Mouse (Mus musculus): ENCODE results near the gene Itga6.

Itga6 gene

DNA sequence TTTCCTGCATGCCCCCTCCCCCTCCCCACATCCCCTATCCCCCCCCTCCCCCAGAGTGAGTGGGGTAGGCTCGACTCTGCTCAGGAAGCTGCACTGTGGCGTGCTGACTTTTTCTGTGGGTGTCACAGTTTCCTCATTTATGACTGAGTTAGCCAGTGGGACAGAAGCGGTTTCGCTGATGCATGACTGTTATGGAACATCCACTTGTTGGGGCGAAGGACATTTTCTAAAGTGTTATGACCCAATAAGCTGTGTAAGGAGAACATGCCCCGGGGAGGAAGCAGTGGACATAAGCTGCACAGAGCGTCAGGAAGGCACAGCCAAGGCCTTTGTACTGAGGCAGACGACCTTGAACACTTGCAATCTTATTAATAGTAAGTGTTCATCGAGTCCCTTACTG is 97.9 kb downstream of the Itga6 start:
- DNase-seq (ENCODE audit: low spot score in 2 of 2), result peak in 1 of 2 experiments; percentile 23

DNA sequence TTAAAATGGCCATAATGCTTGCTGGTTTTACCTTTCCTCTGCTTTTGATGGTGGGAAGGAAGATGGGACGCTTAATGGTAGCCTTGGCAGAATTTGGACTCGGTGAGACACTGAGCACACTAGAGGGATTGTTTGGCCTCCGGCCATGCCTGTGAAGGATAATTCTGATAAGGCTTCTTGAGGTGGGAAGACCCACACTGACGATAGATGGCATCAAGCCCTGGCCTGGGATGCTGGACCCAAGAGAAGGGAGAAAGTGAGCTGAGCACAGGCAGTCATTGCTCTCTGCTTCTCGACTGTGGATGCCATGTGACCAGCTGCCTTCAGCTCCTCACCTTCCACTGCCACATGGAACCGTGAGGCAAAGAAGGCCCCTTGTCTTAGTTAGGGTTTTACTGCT is 99.5 kb downstream of the Itga6 start:
- DNase-seq (ENCODE audit: low spot score in 2 of 2), result no peak

- peak in 1 of 2 experiments; percentile 37 for DNase-seq (ENCODE audit: low spot score in 2 of 2)
Observed at GRCm38 (mm10) chr2:71852161-71852560, 106.7 kb downstream of the Itga6 start.

DNA sequence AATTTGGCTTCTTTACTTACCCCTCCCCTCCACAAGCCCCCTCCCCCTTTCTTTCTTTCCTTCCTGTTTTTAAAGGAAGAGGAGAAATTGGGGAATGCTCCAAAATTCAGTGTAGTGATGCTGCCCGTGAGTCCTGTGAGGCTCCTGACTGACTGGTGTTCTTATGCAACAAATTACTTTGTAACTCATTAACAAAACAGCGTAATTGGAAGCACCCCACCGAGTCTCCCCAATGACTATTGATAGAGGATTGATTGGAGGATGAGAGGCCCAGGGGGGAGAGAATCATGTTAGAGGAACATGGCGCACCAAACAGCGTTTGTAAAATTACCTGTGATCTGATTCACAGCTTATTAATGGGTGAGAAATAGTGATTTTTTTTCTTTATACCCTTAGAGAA is 109.7 kb downstream of the Itga6 start:
- DNase-seq (ENCODE audit: low spot score in 2 of 2), result no peak

DNA sequence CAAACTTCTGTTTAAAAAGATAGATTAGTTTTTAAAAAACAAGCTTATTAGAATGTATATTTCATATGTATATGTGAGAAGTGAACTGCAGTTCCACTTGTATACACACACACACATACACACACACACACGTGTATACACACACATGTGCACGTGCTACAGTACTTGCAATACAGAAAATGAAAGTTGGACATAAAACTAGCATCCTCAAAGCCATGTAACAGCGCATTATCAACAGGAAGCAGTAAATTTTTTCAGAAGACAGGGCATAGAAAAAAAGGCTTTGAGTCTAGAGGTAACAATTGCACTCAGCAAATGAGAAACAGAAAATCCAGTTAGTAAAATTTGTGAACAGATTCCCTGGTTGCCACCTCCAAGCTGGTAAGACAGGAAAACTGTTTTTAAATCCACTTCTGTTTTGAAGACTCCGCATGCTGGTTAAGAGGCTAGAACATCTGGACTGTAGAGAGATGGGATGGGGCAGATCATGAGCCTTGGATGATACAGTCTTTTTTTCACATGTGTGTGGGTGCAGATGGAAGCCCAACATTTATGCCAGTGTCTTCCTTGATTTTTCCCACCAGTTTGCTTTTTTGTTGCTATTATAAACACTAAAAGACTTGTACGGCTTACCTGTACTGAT is 118.2 kb downstream of the Itga6 start:
- no peak for DNase-seq (ENCODE audit: low spot score in 2 of 2)

DNA sequence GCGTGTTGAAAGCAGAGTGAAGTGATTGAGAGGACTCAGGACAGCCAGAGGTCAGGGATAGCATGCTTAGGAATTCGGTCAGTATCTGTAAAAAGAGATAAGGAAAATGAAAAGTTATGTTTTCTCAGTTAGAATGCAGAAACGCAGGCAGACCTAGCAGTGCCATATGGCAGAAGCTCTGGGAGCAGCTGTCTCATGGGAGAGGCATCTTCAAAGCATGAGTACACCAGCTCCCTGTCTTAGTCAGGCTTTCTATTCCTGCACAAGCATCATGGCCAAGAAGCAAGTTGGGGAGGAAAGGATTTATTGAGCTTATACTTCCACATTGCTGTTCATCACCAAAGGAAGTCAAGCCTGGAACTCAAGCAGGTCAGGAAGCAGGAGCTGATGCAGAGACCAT is 119.6 kb downstream of the Itga6 start:
- DNase-seq (ENCODE audit: low spot score in 2 of 2), result no peak

GRCm38 (mm10) chr2:71865935-71866334 is 120.5 kb downstream of the Itga6 start:
- DNase-seq (ENCODE audit: low spot score in 2 of 2), result no peak

DNA sequence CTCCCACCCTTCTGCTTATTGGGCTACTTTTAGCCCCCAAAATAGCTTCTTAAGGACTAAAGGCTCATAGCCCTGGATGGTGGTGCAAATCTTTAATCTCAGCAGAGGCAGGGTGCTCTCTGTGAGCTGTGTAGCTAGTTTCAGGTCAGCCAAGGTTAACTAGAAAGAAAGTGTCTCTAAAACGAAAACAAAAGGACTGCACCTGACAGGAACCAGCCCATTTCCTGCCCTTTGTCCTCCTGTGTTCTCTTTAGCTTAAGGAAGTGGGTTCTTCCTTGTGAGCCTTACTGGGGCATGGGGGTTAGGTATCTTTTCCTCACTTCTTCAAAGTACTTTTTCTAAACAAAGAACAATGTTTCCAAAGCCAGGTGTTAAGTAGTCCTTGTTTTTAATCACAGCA is 121.1 kb downstream of the Itga6 start:
- peak in 1 of 2 experiments; percentile 16 for DNase-seq (ENCODE audit: low spot score in 2 of 2)

GRCm38 (mm10) chr2:71867019-71867418 is 121.6 kb downstream of the Itga6 start:
- DNase-seq (ENCODE audit: low spot score in 2 of 2), result no peak

DNA sequence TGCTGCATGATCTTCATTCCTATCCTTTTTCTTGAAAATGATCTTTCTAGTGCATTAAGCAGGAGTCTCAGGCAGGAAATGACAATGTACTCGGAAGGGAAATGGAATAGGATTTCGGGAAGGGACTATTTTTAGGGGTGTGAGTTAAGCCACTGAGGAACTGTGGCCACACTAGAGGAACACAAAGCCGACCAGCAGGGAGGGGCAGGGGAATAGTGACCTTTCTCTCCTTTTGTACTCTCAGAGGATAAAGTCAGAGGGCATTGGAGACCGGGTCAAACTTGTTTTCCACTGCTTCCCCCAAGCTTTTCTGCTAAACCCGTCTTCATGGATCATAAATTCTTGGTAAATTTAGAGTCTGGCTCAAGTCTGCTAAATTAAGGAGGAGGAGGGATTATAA is 122.1 kb downstream of the Itga6 start:
- DNase-seq (ENCODE audit: low spot score in 2 of 2), result peak; percentile 62 to 67

- DNase-seq (ENCODE audit: low spot score in 2 of 2), result no peak
Observed at GRCm38 (mm10) chr2:71868256-71868655, 122.8 kb downstream of the Itga6 start.

DNA sequence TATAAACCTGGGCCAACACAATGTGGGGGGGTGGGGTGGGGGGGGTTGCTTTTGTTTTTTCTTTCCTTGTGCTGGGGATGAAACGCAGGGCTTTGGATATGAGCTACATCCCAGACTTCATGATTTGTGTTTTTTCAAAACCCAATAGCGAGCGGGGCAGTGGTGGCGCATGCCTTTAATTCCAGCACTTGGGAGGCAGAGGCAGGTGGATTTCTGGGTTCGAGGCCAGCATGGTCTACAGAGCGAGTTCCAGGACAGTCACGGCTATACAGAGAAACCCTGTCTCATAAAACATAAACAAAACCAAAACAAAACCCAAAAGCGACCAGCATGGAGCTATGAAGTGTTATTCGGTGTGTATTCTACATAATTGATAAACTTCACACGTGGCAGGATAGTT is 126.7 kb downstream of the Itga6 start:
- no peak for DNase-seq (ENCODE audit: low spot score in 2 of 2)

DNA sequence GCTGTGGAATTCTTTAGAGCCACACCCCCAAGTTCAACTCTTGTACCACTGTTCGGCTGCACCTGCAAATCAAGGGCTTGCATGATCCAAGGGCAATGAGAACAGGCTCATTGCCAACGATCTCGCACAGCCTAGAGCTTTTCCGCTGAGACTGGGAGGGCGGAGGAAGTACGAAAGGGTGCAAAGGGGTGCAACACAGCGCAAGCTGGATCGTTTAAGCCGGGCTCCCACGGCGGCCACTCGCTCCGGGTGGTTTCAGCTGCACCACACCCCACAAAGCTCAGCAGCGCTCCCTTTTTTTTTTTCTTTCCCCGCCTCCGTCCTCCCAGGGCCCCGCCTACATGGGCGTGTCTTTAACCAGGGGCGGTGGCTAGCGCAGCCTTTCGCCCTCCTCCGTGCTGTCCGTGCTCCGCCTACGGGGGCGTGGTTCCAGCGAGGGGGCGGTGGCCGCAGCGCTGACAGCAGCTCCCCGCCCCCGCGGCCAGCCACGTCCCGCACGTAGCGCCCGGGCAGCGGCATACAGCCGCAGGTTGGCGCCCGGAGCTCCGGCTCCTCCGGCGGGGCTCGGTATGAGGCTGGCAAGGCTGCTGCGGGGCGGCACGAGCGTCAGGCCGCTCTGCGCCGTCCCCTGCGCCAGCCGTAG is 127.5 kb downstream of the Itga6 start, which contains the start of gene Pdk1:
Gene Pdk1, plus strand, starts transcription at position 424 of the 643 bp plus-strand sequence.
- DNase-seq (ENCODE audit: low spot score in 2 of 2), result peak; percentile 95 to 98

DNA sequence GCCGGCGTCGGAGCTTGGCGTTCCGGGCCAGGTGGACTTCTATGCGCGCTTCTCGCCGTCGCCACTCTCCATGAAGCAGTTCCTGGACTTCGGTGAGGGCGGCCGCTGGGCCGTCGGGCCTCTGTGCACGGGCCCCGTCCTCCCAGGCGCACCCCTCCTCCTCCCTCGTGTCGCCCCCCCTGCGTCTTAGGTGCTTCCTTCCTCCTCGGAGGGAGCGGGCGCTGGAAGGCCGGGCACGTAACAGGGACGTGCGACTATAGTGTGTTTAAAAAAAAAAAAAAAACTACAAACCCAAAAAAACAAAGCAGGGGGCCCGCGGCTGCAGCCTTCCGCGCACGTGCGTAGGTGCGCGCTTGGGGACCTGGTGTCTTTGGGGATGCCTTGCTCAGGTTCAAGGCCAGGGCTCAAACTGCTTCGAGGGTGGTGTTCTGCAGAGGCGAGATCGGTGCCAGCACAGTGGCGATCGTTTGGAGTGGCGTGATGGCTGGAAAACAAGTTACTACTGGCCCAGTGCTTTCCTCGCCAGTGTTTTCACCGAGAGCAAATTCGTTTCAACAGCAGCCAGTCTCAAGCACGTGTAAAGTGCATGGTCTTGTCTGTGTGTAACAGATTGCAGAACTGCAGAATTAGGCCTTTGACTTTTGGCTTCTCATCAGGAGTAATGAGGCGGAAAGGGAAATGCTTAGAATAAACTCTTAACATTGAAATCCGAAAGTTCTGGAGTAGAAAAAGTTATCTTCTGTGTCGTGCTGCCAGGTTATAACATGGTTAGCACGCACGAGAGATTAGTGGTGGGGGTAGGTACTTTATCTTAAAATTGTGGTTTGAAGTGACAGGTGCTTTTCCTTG is 128.3 kb downstream of the Itga6 start:
- DNase-seq (ENCODE audit: low spot score in 2 of 2), result peak; percentile 30 to 34

GRCm38 (mm10) chr2:71874422-71874821 is 129.0 kb downstream of the Itga6 start:
- no peak for DNase-seq (ENCODE audit: low spot score in 2 of 2)

GRCm38 (mm10) chr2:71874836-71875235 is 129.4 kb downstream of the Itga6 start:
- no peak for DNase-seq (ENCODE audit: low spot score in 2 of 2)

GRCm38 (mm10) chr2:71877865-71878264 is 132.4 kb downstream of the Itga6 start:
- DNase-seq (ENCODE audit: low spot score in 2 of 2), result no peak

DNA sequence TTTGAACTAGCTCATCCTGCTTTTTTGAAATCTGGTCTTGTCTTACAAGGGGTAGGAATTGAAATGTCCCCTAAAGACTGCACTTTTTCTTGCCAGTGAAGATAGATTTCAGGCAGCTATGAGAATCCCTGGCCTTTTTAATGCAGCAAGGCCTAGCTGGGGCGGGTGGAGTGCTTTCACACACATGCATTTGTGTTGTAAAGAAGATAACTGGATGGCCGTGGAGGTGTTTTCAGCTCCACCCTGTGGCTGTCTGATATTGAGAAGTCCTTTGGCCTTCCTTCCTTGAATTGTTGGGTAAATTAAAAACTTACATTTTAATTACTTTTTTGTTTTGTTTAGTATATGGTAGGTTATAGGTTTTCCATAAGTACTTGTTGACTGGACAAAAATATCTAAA is 133.0 kb downstream of the Itga6 start:
- DNase-seq (ENCODE audit: low spot score in 2 of 2), result no peak

GRCm38 (mm10) chr2:71878943-71879342 is 133.5 kb downstream of the Itga6 start:
- no peak for DNase-seq (ENCODE audit: low spot score in 2 of 2)

DNA sequence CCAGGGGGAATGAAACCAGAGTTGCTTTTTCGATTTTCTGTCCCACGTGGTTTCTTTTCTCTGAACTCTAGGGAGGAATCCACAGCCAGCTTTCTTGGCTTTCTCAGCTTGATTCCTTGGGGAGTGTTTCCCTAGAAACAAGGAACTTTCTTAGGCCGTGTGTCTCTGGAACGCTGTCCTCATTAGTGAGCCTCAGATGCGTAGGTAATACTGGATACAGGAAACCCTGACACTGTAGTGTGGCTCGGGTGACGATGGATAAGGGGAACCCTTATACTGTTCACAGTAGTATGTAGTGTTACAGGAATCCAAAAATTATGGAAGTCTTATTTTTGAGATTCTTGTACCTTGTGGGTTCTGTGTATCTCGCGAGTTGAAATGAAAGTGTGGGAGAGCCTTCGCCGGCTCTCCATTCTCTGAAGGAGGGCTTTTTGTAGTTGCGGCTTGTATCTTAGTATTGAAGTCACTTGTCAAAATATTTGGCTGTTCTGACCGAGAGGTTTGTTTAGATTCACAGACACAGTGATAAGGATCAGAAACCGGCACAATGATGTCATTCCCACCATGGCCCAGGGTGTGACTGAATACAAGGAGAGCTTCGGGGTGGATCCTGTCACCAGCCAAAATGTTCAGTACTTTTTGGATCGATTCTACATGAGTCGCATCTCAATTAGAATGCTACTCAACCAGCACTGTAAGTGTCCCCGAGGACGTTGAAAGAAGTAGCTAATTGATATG is 137.7 kb downstream of the Itga6 start:
- DNase-seq (ENCODE audit: low spot score in 2 of 2), result no peak

DNA sequence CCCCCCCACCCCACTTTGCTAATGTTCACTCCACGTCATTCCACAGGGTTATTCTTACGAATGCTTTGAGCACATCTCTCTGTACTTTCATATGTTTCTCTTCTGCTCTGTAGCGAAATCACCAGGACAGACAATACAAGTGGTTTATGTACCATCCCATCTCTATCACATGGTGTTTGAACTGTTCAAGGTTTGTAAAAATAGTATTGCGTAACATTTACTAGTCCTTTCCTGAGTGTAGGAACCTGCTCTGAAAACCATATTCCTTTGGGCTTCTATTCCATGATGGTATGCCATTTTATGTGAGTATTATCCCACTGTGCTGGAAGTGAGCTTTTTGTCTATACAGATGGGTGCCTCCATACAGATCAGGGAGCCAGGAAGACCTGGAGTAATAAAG is 141.9 kb downstream of the Itga6 start:
- DNase-seq (ENCODE audit: low spot score in 2 of 2), result no peak

DNA sequence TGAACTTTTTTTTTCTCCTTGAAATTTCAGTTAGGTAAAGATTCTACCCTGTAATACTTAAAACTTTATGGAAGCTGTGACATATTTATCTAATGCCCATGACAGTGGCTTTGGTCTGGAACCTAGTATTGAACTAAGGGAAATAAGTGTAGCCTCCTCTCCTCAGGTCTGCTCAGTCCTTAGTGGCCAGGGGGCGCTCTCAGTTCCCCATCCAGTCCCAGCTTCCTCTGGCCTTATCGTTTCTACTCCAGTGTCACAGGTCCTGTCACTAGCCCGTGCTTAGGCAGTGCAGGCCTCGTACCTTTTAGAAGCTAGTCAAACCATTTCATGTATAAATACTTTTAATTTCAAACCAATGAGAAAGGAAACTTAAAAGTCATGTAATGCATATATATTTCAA is 143.0 kb downstream of the Itga6 start:
- no peak for DNase-seq (ENCODE audit: low spot score in 2 of 2)

Measured in heart, adult 9 months (tissue).